Mouse (Mus musculus): ENCODE measurements around the gene Hyal1.

DNA sequence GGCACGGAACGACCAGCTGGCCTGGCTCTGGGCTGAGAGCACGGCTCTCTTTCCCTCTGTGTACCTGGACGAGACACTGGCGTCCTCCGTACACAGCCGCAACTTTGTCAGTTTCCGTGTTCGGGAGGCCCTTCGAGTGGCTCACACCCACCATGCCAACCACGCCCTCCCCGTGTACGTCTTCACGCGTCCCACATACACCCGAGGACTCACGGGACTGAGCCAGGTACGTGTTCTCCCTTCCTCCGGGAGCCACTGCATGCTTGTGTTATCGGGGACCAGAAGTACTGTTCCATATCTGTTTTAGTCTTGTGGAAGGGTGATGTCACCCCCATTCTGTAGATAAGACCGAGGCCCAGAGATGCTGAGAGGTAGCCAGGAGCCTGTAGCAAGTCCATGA lies 5.9 kb upstream of the Hyal1 start:
- no peak for TF ChIP-seq EP300 (IDR thresholded peaks at IDR 0.05; ENCODE audit: low read depth)
- no peak for TF ChIP-seq CTCF (IDR thresholded peaks at IDR 0.05; ENCODE audit: low read depth)

All from heart, postnatal 0 days (tissue).